Mouse (Mus musculus) liver, adult 2 months (tissue): ENCODE data around the gene Nbea.

Source experiments
- CTCF ChIP-seq: fragments of 200-500 bp; IDR thresholded peaks from 2 replicates; pipeline ENCODE4 v1.5.1; 2011; ENCODE audit warnings: low read depth, low read length, control low read depth
- POLR2A ChIP-seq: fragments of 200-500 bp; IDR thresholded peaks from 2 replicates; pipeline ENCODE4 v1.6.1; 2011; ENCODE audit warnings: low read length, control low read depth; ENCODE audit not compliant: insufficient read depth; ENCODE audit errors: extremely low read depth

DNA sequence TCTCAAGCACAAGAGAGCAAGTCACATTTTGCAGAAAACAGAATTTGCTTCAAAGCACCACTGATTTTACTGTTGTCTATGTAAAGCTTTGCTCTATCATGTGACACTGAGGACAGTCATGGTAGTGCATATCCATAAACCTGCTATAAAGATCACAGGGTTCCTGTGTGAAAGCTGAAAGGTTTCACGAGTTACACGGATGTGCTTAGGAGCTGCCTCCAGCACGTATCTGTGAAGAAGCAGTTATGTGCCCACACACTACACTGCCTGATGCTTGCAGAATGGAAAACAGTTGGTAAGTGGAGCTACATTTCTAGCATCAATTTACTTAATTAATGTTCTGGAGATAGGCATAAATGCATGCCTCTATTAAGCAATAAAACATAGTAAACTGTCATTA, 172.4 kb downstream of the Nbea start:
- no peak for TF ChIP-seq CTCF
- no peak for TF ChIP-seq POLR2A
